Mouse (Mus musculus): ENCODE data around the gene Prr5. TPM values are rescaled to one million over a fixed set of nuclear protein-coding genes. Genes with fewer than 3 reads are reported as not detected.

The Prr5 gene
- polyA plus RNA-seq, 1 experiment from 2014 or later = 11.3 TPM

GRCm38 (mm10) chr15:84653151-84653550, 16.3 kb upstream of the Prr5 start:
- Histone ChIP-seq H3K9me3 (replicated peaks; ENCODE audit: control insufficient read depth, low read length) (no peaks in the 10 kb centered on the region), H3K9ac (ENCODE audit: low read length) (no peak overlapping the region), H3K27ac (ENCODE audit: low read length) (no peak overlapping the region), H3K27me3 (ENCODE audit: control insufficient read depth, insufficient read depth, low read length) (no peaks in the 10 kb centered on the region), H3K36me3 (ENCODE audit: control insufficient read depth, insufficient read depth) (no peaks in the 10 kb centered on the region), H3K4me1 (ENCODE audit: control insufficient read depth, insufficient read depth, low read length) (peaks cover 10% of the 10 kb centered on the region), H3K4me2 (ENCODE audit: low read depth, low read length) (no peak overlapping the region), H3K4me3 (ENCODE audit: low read length) (no peak overlapping the region)
- no peak for ATAC-seq (replicated peaks; ENCODE audit: extremely low read depth, insufficient read depth, low FRiP score)
- 95% methylated on average over 7 of the region's 7 CpGs for WGBS

GRCm38 (mm10) chr15:84653979-84654966, 15.1 kb upstream of the Prr5 start:
- ATAC-seq (replicated peaks; ENCODE audit: extremely low read depth, insufficient read depth, low FRiP score) = peak; percentile 86

GRCm38 (mm10) chr15:84654975-84655374, 14.4 kb upstream of the Prr5 start:
- Histone ChIP-seq H3K36me3 (ENCODE audit: control insufficient read depth, insufficient read depth) (no peaks in the 10 kb centered on the region), H3K4me1 (ENCODE audit: control insufficient read depth, insufficient read depth, low read length) (peaks cover 10% of the 10 kb centered on the region), H3K27me3 (ENCODE audit: control insufficient read depth, insufficient read depth, low read length) (no peaks in the 10 kb centered on the region), H3K9ac (ENCODE audit: low read length) (no peak overlapping the region), H3K27ac (ENCODE audit: low read length) (peak overlapping the region; percentile 82), H3K4me2 (ENCODE audit: low read depth, low read length) (no peak overlapping the region), H3K9me3 (replicated peaks; ENCODE audit: control insufficient read depth, low read length) (no peaks in the 10 kb centered on the region), H3K4me3 (ENCODE audit: low read length) (no peak overlapping the region)
- 0 out of 2 replicates have a peak, but pooled peaks have one; percentile 1 for ATAC-seq (replicated peaks; ENCODE audit: extremely low read depth, insufficient read depth, low FRiP score)
- 42% methylated on average over 10 of the region's 10 CpGs for WGBS

More at GRCm38 (mm10) chr15:84653979-84654966, 15.1 kb upstream of the Prr5 start:
- Histone ChIP-seq H3K36me3 (ENCODE audit: control insufficient read depth, insufficient read depth) (no peaks in the 10 kb centered on the region), H3K27me3 (ENCODE audit: control insufficient read depth, insufficient read depth, low read length) (no peaks in the 10 kb centered on the region), H3K4me3 (ENCODE audit: low read length) (peak overlapping the region; percentile 51), H3K9ac (ENCODE audit: low read length) (peak overlapping the region; percentile 66), H3K27ac (ENCODE audit: low read length) (peak overlapping the region; percentile 84), H3K4me2 (ENCODE audit: low read depth, low read length) (peak overlapping the region; percentile 73), H3K9me3 (replicated peaks; ENCODE audit: control insufficient read depth, low read length) (no peaks in the 10 kb centered on the region), H3K4me1 (ENCODE audit: control insufficient read depth, insufficient read depth, low read length) (peaks cover 10% of the 10 kb centered on the region)
- 4% methylated on average over 28 of the region's 28 CpGs for WGBS

- Histone ChIP-seq H3K27ac (ENCODE audit: low read length) (no peak overlapping the region), H3K36me3 (ENCODE audit: control insufficient read depth, insufficient read depth) (no peaks in the 10 kb centered on the region), H3K27me3 (ENCODE audit: control insufficient read depth, insufficient read depth, low read length) (no peaks in the 10 kb centered on the region), H3K9me3 (replicated peaks; ENCODE audit: control insufficient read depth, low read length) (no peaks in the 10 kb centered on the region), H3K4me2 (ENCODE audit: low read depth, low read length) (no peak overlapping the region), H3K4me3 (ENCODE audit: low read length) (no peak overlapping the region), H3K9ac (ENCODE audit: low read length) (no peak overlapping the region), H3K4me1 (ENCODE audit: control insufficient read depth, insufficient read depth, low read length) (peaks cover 10% of the 10 kb centered on the region)
- 85% methylated on average over 3 of the region's 3 CpGs for WGBS
- no peak for ATAC-seq (replicated peaks; ENCODE audit: extremely low read depth, insufficient read depth, low FRiP score)
These were observed 12.7 kb upstream of the Prr5 start for GRCm38 (mm10) chr15:84656689-84657088.

GRCm38 (mm10) chr15:84657384-84658064, 11.9 kb upstream of the Prr5 start:
- no peak overlapping the region for H3K4me2 ChIP-seq (ENCODE audit: low read depth, low read length)
- H3K9me3 ChIP-seq (replicated peaks; ENCODE audit: control insufficient read depth, low read length) = no peaks in the 10 kb centered on the region
- H3K4me3 ChIP-seq (ENCODE audit: low read length) = no peak overlapping the region
- H3K4me1 ChIP-seq (ENCODE audit: control insufficient read depth, insufficient read depth, low read length) = peaks cover 10% of the 10 kb centered on the region
- no peak for ATAC-seq (replicated peaks; ENCODE audit: extremely low read depth, insufficient read depth, low FRiP score)
- no peak overlapping the region for H3K27ac ChIP-seq (ENCODE audit: low read length)
- 67% methylated on average over 9 of the region's 9 CpGs for WGBS
- no peak overlapping the region for H3K9ac ChIP-seq (ENCODE audit: low read length)
- H3K27me3 ChIP-seq (ENCODE audit: control insufficient read depth, insufficient read depth, low read length) = no peaks in the 10 kb centered on the region
- no peaks in the 10 kb centered on the region for H3K36me3 ChIP-seq (ENCODE audit: control insufficient read depth, insufficient read depth)

GRCm38 (mm10) chr15:84658655-84659054, 10.8 kb upstream of the Prr5 start:
- no peak overlapping the region for H3K4me2 ChIP-seq (ENCODE audit: low read depth, low read length)
- WGBS = 85% methylated on average over 5 of the region's 5 CpGs
- H3K9me3 ChIP-seq (replicated peaks; ENCODE audit: control insufficient read depth, low read length) = no peaks in the 10 kb centered on the region
- no peak overlapping the region for H3K27ac ChIP-seq (ENCODE audit: low read length)
- H3K27me3 ChIP-seq (ENCODE audit: control insufficient read depth, insufficient read depth, low read length) = peaks cover 2% of the 10 kb centered on the region
- no peaks in the 10 kb centered on the region for H3K36me3 ChIP-seq (ENCODE audit: control insufficient read depth, insufficient read depth)
- no peak overlapping the region for H3K4me3 ChIP-seq (ENCODE audit: low read length)
- ATAC-seq (replicated peaks; ENCODE audit: extremely low read depth, insufficient read depth, low FRiP score) = no peak
- no peak overlapping the region for H3K9ac ChIP-seq (ENCODE audit: low read length)
- H3K4me1 ChIP-seq (ENCODE audit: control insufficient read depth, insufficient read depth, low read length) = peaks cover 10% of the 10 kb centered on the region

GRCm38 (mm10) chr15:84659856-84660255, 9.6 kb upstream of the Prr5 start:
- H3K4me3 ChIP-seq (ENCODE audit: low read length) = no peak overlapping the region
- 80% methylated on average over 5 of the region's 5 CpGs for WGBS
- H3K9me3 ChIP-seq (replicated peaks; ENCODE audit: control insufficient read depth, low read length) = no peaks in the 10 kb centered on the region
- H3K9ac ChIP-seq (ENCODE audit: low read length) = no peak overlapping the region
- H3K4me1 ChIP-seq (ENCODE audit: control insufficient read depth, insufficient read depth, low read length) = peaks cover 3% of the 10 kb centered on the region; the same call in 1 of the 2 replicates
- H3K27me3 ChIP-seq (ENCODE audit: control insufficient read depth, insufficient read depth, low read length) = peaks cover 5% of the 10 kb centered on the region
- ATAC-seq (replicated peaks; ENCODE audit: extremely low read depth, insufficient read depth, low FRiP score) = no peak
- H3K4me2 ChIP-seq (ENCODE audit: low read depth, low read length) = no peak overlapping the region
- H3K36me3 ChIP-seq (ENCODE audit: control insufficient read depth, insufficient read depth) = no peaks in the 10 kb centered on the region
- H3K27ac ChIP-seq (ENCODE audit: low read length) = no peak overlapping the region

GRCm38 (mm10) chr15:84661274-84661673, 8.1 kb upstream of the Prr5 start:
- 87% methylated on average over 5 of the region's 5 CpGs for WGBS
- no peak overlapping the region for H3K4me3 ChIP-seq (ENCODE audit: low read length)
- ATAC-seq (replicated peaks; ENCODE audit: extremely low read depth, insufficient read depth, low FRiP score) = no peak
- H3K36me3 ChIP-seq (ENCODE audit: control insufficient read depth, insufficient read depth) = no peaks in the 10 kb centered on the region
- H3K27ac ChIP-seq (ENCODE audit: low read length) = no peak overlapping the region
- H3K4me1 ChIP-seq (ENCODE audit: control insufficient read depth, insufficient read depth, low read length) = no peaks in the 10 kb centered on the region; the same call in 1 of the 2 replicates
- no peak overlapping the region for H3K9ac ChIP-seq (ENCODE audit: low read length)
- H3K27me3 ChIP-seq (ENCODE audit: control insufficient read depth, insufficient read depth, low read length) = peaks cover 5% of the 10 kb centered on the region
- no peak overlapping the region for H3K4me2 ChIP-seq (ENCODE audit: low read depth, low read length)
- H3K9me3 ChIP-seq (replicated peaks; ENCODE audit: control insufficient read depth, low read length) = no peaks in the 10 kb centered on the region
